ENCODE assay signal across 21 mouse cellular contexts in genomic region chr8:5687999-5688398, GRCm38 (mm10).
DNase-seq lines count a peak whose midpoint lies in the region; ATAC-seq lines count a peak whose summit lies in the region.
"Had no signal": no experiment of that assay in that cellular context is flagged by ENCODE, and none has a peak within 500 bp of the region (broad histone marks: within the 10 kb centered on the region; RNA-seq: fewer than 3 reads in every experiment).

No protein-coding gene starts in this region.

- H3K27me3 ChIP-seq in forebrain, embryonic 14.5 days (replicated peaks; ENCODE audit: control insufficient read depth, insufficient read depth, low read length): no peaks in the 10 kb centered on the region
- H3K27me3 ChIP-seq in forebrain, embryonic 13.5 days: no peaks in the 10 kb centered on the region
- H3K27me3 ChIP-seq in midbrain, embryonic 14.5 days (ENCODE audit: control insufficient read depth, insufficient read depth, low read length): no peaks in the 10 kb centered on the region
- H3K27me3 ChIP-seq in midbrain, embryonic 10.5 days (ENCODE audit: low read depth, poor library complexity, severe bottlenecking): no peaks in the 10 kb centered on the region
- H3K27me3 ChIP-seq in embryonic facial prominence, embryonic 11.5 days (ENCODE audit: control insufficient read depth, insufficient read depth, low read length): no peaks in the 10 kb centered on the region
- H3K27me3 ChIP-seq: midbrain, embryonic 12.5 days; neural tube, embryonic 12.5 days; stomach, embryonic 15.5 days had no signal

- H3K9ac ChIP-seq in forebrain, embryonic 14.5 days (ENCODE audit: low read length): no peak overlapping the region
- no peak overlapping the region for H3K9ac ChIP-seq in forebrain, embryonic 13.5 days
- H3K9ac ChIP-seq in midbrain, embryonic 14.5 days (replicated peaks; ENCODE audit: low read length): no peak overlapping the region
- no peak overlapping the region for H3K9ac ChIP-seq in embryonic facial prominence, embryonic 11.5 days (replicated peaks; ENCODE audit: low read length)
- H3K9ac ChIP-seq: liver, postnatal 0 days; midbrain, embryonic 12.5 days; neural tube, embryonic 12.5 days; stomach, embryonic 15.5 days had no signal

- no peak overlapping the region for H3K4me3 ChIP-seq in forebrain, embryonic 14.5 days (ENCODE audit: low read depth, low read length)
- H3K4me3 ChIP-seq in forebrain, embryonic 13.5 days: no peak overlapping the region
- H3K4me3 ChIP-seq in midbrain, embryonic 14.5 days (replicated peaks; ENCODE audit: low read depth, low read length): no peak overlapping the region
- H3K4me3 ChIP-seq in midbrain, embryonic 10.5 days: no peak overlapping the region
- H3K4me3 ChIP-seq in embryonic facial prominence, embryonic 11.5 days (ENCODE audit: low read depth, low read length): no peak overlapping the region
- H3K4me3 ChIP-seq: left cerebral cortex, adult 2 months; midbrain, embryonic 12.5 days; neural tube, embryonic 12.5 days; stomach, embryonic 15.5 days had no signal

- no peaks in the 10 kb centered on the region for H3K4me1 ChIP-seq in forebrain, embryonic 14.5 days (ENCODE audit: control insufficient read depth, insufficient read depth, low read length)
- no peaks in the 10 kb centered on the region for H3K4me1 ChIP-seq in forebrain, embryonic 13.5 days
- no peaks in the 10 kb centered on the region for H3K4me1 ChIP-seq in midbrain, embryonic 14.5 days (ENCODE audit: control insufficient read depth, insufficient read depth, low read length)
- H3K4me1 ChIP-seq in midbrain, embryonic 10.5 days: no peaks in the 10 kb centered on the region
- H3K4me1 ChIP-seq in embryonic facial prominence, embryonic 11.5 days (ENCODE audit: control insufficient read depth, insufficient read depth, low read length): no peaks in the 10 kb centered on the region
- H3K4me1 ChIP-seq: midbrain, embryonic 12.5 days; neural tube, embryonic 12.5 days; stomach, embryonic 15.5 days had no signal

- no peak overlapping the region for H3K27ac ChIP-seq in forebrain, embryonic 14.5 days (ENCODE audit: low read depth, low read length)
- no peak overlapping the region for H3K27ac ChIP-seq in forebrain, embryonic 13.5 days
- H3K27ac ChIP-seq in midbrain, embryonic 14.5 days (replicated peaks; ENCODE audit: low read depth, low read length): no peak overlapping the region
- no peak overlapping the region for H3K27ac ChIP-seq in midbrain, embryonic 10.5 days (replicated peaks)
- H3K27ac ChIP-seq in embryonic facial prominence, embryonic 11.5 days (replicated peaks; ENCODE audit: low read depth, low read length): no peak overlapping the region
- H3K27ac ChIP-seq: left cerebral cortex, adult 2 months; midbrain, embryonic 12.5 days; neural tube, embryonic 12.5 days; stomach, embryonic 15.5 days had no signal

- ATAC-seq in forebrain, embryonic 14.5 days: no peak
- ATAC-seq in forebrain, embryonic 13.5 days: no peak
- no peak for ATAC-seq in midbrain, embryonic 14.5 days (ENCODE audit: low FRiP score, low TSS enrichment)
- ATAC-seq in embryonic facial prominence, embryonic 11.5 days (replicated peaks; ENCODE audit: insufficient number of reproducible peaks, low FRiP score, low TSS enrichment, low read depth): no peak
- ATAC-seq: inflammation-experienced regulatory T-cells, adult 6 months; liver, postnatal 0 days had no signal

- H3K4me2 ChIP-seq in forebrain, embryonic 14.5 days (ENCODE audit: low read length): no peak overlapping the region
- no peak overlapping the region for H3K4me2 ChIP-seq in forebrain, embryonic 13.5 days
- H3K4me2 ChIP-seq in midbrain, embryonic 14.5 days (ENCODE audit: low read length): no peak overlapping the region
- H3K4me2 ChIP-seq in embryonic facial prominence, embryonic 11.5 days (ENCODE audit: low read depth, low read length): no peak overlapping the region
- H3K4me2 ChIP-seq: heart, embryonic 11.5 days; midbrain, embryonic 12.5 days; neural tube, embryonic 12.5 days; stomach, embryonic 15.5 days had no signal

- H3K36me3 ChIP-seq in forebrain, embryonic 14.5 days (ENCODE audit: control insufficient read depth, insufficient read depth, low read length): no peaks in the 10 kb centered on the region
- H3K36me3 ChIP-seq in forebrain, embryonic 13.5 days (ENCODE audit: poor library complexity, severe bottlenecking): no peaks in the 10 kb centered on the region
- H3K36me3 ChIP-seq in midbrain, embryonic 14.5 days (ENCODE audit: control insufficient read depth, insufficient read depth, low read length): no peaks in the 10 kb centered on the region
- H3K36me3 ChIP-seq in midbrain, embryonic 10.5 days: no peaks in the 10 kb centered on the region
- no peaks in the 10 kb centered on the region for H3K36me3 ChIP-seq in embryonic facial prominence, embryonic 11.5 days (replicated peaks; ENCODE audit: control insufficient read depth, insufficient read depth, low read depth, low read length)
- H3K36me3 ChIP-seq: midbrain, embryonic 12.5 days; neural tube, embryonic 12.5 days; stomach, embryonic 15.5 days had no signal

- peak; percentile 8 for DNase-seq in forebrain, embryonic 14.5 days (ENCODE audit: low spot score)
- peak; percentile 37 for DNase-seq in midbrain, embryonic 14.5 days
- no peak for DNase-seq in midbrain, embryonic 10.5 days (ENCODE audit: low spot score)
- peak; percentile 33 for DNase-seq in embryonic facial prominence, embryonic 11.5 days (ENCODE audit: low spot score)
- no peak for DNase-seq in heart, postnatal 4 days
- DNase-seq in heart, adult 11 months: no peak
- DNase-seq: adrenal gland, postnatal 10 days; cerebellum, adult 8-10 months; gastrocnemius, postnatal 10 days; kidney, adult 18-20 months; kidney, postnatal 10 days; liver, postnatal 0 days; lung, postnatal 14 days; thymus, postnatal 25 days had no signal

- H3K9me3 ChIP-seq in forebrain, embryonic 14.5 days (replicated peaks; ENCODE audit: control insufficient read depth, low read length): no peaks in the 10 kb centered on the region
- no peaks in the 10 kb centered on the region for H3K9me3 ChIP-seq in forebrain, embryonic 13.5 days (replicated peaks)
- H3K9me3 ChIP-seq in midbrain, embryonic 14.5 days (ENCODE audit: control insufficient read depth, low read length): no peaks in the 10 kb centered on the region
- no peaks in the 10 kb centered on the region for H3K9me3 ChIP-seq in midbrain, embryonic 10.5 days (replicated peaks)
- no peaks in the 10 kb centered on the region for H3K9me3 ChIP-seq in embryonic facial prominence, embryonic 11.5 days (replicated peaks; ENCODE audit: control insufficient read depth, low read length)
- H3K9me3 ChIP-seq: midbrain, embryonic 12.5 days; neural tube, embryonic 12.5 days; stomach, embryonic 15.5 days had no signal

Comparison
In these comparisons a context has a peak if more than half of its experiments do, and no peak if none do; other contexts are left out.
1. DNase-seq: peak in forebrain, embryonic 14.5 days (single experiment), midbrain, embryonic 14.5 days (single experiment) and embryonic facial prominence, embryonic 11.5 days (single experiment); none in midbrain, embryonic 10.5 days (single experiment), heart, postnatal 4 days (single experiment) and heart, adult 11 months (single experiment).